Mouse (Mus musculus) cerebellum, adult 2 months (tissue): ENCODE data around the gene Myo1c.

Experiments
- CTCF ChIP-seq: fragments of 200-500 bp; IDR thresholded peaks from 2 replicates; pipeline ENCODE4 v1.5.1; 2011; ENCODE audit warnings: low read depth, mild to moderate bottlenecking, control low read depth, low read length, moderate library complexity, borderline replicate concordance; ENCODE audit not compliant: insufficient read depth
- POLR2A ChIP-seq: fragments of 200-500 bp; IDR thresholded peaks from 2 replicates; pipeline ENCODE4 v1.6.1; 2011; ENCODE audit warnings: low read length, control low read depth, borderline replicate concordance; ENCODE audit not compliant: insufficient read depth

GRCm38 (mm10) chr11:75715556-75715955 is 65.3 kb downstream of the Myo1c start:
- no peak for TF ChIP-seq CTCF
- TF ChIP-seq POLR2A = no peak
